Mouse (Mus musculus) brain, embryonic 14.5 days (tissue): ENCODE data around the gene Fosl2. TPM values are rescaled to one million over a fixed set of nuclear protein-coding genes. Genes with fewer than 3 reads are reported as not detected.
"Not testable (repeated sequence)": the region's sequence is repeated elsewhere in the genome, so short reads cannot be mapped to it uniquely, and the experiment has no call there.

Experiments
- DNase-seq: peaks from one replicate; pipeline ENCODE4 v3.0.0-alpha.2; 2011; ENCODE audit warnings: low read depth
- CTCF ChIP-seq: fragments of 200-500 bp; IDR thresholded peaks from 2 replicates; pipeline ENCODE4 v1.5.1; 2012; ENCODE audit warnings: inconsistent platforms, mild to moderate bottlenecking, moderate library complexity, borderline replicate concordance; ENCODE audit not compliant: insufficient read depth, insufficient read length; ENCODE audit errors: extremely low read depth
- POLR2A ChIP-seq: fragments of 200-500 bp; IDR thresholded peaks from 2 replicates; pipeline ENCODE4 v1.6.1; 2012; ENCODE audit warnings: mild to moderate bottlenecking, inconsistent platforms, borderline replicate concordance; ENCODE audit not compliant: poor library complexity, insufficient read depth, insufficient read length, severe bottlenecking; ENCODE audit errors: extremely low read depth
- polyA plus RNA-seq: library from polyadenylated mRNA; depleted of rRNA; stranded (reverse); fragments of >200 nt; gene quantifications from 2 replicates; pipeline ENCODE4 v1.2.3, GENCODE M21; 2012

Gene Fosl2
- polyA plus RNA-seq, 1 experiment, result 3.4 TPM

- DNase-seq, result no peak
- TF ChIP-seq POLR2A, result no peak
- no peak for TF ChIP-seq CTCF
These were observed 28.0 kb downstream of the Fosl2 start for GRCm38 (mm10) chr5:32163478-32164043.

GRCm38 (mm10) chr5:32172188-32172587, 36.6 kb downstream of the Fosl2 start:
- DNase-seq, result no peak
- no peak for TF ChIP-seq POLR2A
- TF ChIP-seq CTCF, result no peak

- no peak for DNase-seq
- no peak for TF ChIP-seq CTCF
- TF ChIP-seq POLR2A, result no peak
These were observed 41.2 kb downstream of the Fosl2 start for GRCm38 (mm10) chr5:32176800-32177199.

- no peak for TF ChIP-seq CTCF
- TF ChIP-seq POLR2A, result no peak
- DNase-seq, result no peak
These were observed 42.1 kb downstream of the Fosl2 start for GRCm38 (mm10) chr5:32177737-32178136.

GRCm38 (mm10) chr5:32178720-32179119, 43.1 kb downstream of the Fosl2 start:
- not testable (repeated sequence) for DNase-seq

- TF ChIP-seq CTCF, result no peak
- no peak for TF ChIP-seq POLR2A
- no peak for DNase-seq
These were observed 47.5 kb downstream of the Fosl2 start for GRCm38 (mm10) chr5:32182885-32183629.

GRCm38 (mm10) chr5:32187717-32188116, 52.1 kb downstream of the Fosl2 start:
- DNase-seq, result no peak
- TF ChIP-seq CTCF (no peak), POLR2A (no peak)

GRCm38 (mm10) chr5:32191259-32191658, 55.7 kb downstream of the Fosl2 start:
- DNase-seq, result no peak

GRCm38 (mm10) chr5:32192016-32192845, 56.6 kb downstream of the Fosl2 start:
- DNase-seq, result no peak
- TF ChIP-seq POLR2A (no peak), CTCF (no peak)

More at GRCm38 (mm10) chr5:32191259-32191658, 55.7 kb downstream of the Fosl2 start:
- TF ChIP-seq POLR2A, result no peak
- TF ChIP-seq CTCF, result no peak

- no peak for DNase-seq
- TF ChIP-seq POLR2A (no peak), CTCF (no peak)
These were observed 58.6 kb downstream of the Fosl2 start for GRCm38 (mm10) chr5:32194236-32194635.

GRCm38 (mm10) chr5:32195857-32196609, 60.4 kb downstream of the Fosl2 start:
- no peak for DNase-seq

GRCm38 (mm10) chr5:32197698-32198097, 62.1 kb downstream of the Fosl2 start:
- DNase-seq, result peak; percentile 79
- TF ChIP-seq CTCF (peak; percentile 86), POLR2A (no peak)

More at GRCm38 (mm10) chr5:32195857-32196609, 60.4 kb downstream of the Fosl2 start:
- TF ChIP-seq CTCF, result no peak
- no peak for TF ChIP-seq POLR2A
